Mouse (Mus musculus) WW6 (cell line): ENCODE results near the gene Kif1c.
A peak's percentile ranks its signal among the peaks of the same experiment; 100 is the strongest.

Experiments used
- DNase-seq: peaks from one replicate; pipeline ENCODE4 v3.0.0-alpha.2; 2013; ENCODE audit warnings: low read depth, low spot score

Kif1c gene

GRCm38 (mm10) chr11:70699722-70700556, at the start of gene Kif1c, which contains the start of gene Inca1:
Kif1c (plus strand) TSS chr11:70700548.
Inca1 (minus strand) TSS chr11:70700155.
- DNase-seq: peak; percentile 92

- no peak for DNase-seq
Observed at GRCm38 (mm10) chr11:70651391-70651790, 49.0 kb upstream of the Kif1c start.

GRCm38 (mm10) chr11:70652029-70652883, 48.1 kb upstream of the Kif1c start:
- DNase-seq: no peak

GRCm38 (mm10) chr11:70652884-70653344, 47.4 kb upstream of the Kif1c start:
- DNase-seq: no peak

- peak; percentile 42 for DNase-seq
Observed at GRCm38 (mm10) chr11:70653345-70654197, 46.8 kb upstream of the Kif1c start.

- peak; percentile 43 for DNase-seq
Observed at GRCm38 (mm10) chr11:70654198-70654922, 46.0 kb upstream of the Kif1c start, which contains the start of gene Pfn1. Pfn1 (minus strand) TSS chr11:70654644.

- DNase-seq: peak; percentile 61
Observed at GRCm38 (mm10) chr11:70654923-70655570, 45.3 kb upstream of the Kif1c start.

GRCm38 (mm10) chr11:70655571-70656455, 44.5 kb upstream of the Kif1c start:
- peak; percentile 57 for DNase-seq

- DNase-seq: no peak
Observed at GRCm38 (mm10) chr11:70656456-70656927, 43.9 kb upstream of the Kif1c start.

- no peak for DNase-seq
Observed at GRCm38 (mm10) chr11:70656964-70657363, 43.4 kb upstream of the Kif1c start, which contains the start of gene Eno3. Eno3 (plus strand) TSS chr11:70657202.

GRCm38 (mm10) chr11:70657573-70657972, 42.8 kb upstream of the Kif1c start:
- no peak for DNase-seq

- DNase-seq: no peak
Observed at GRCm38 (mm10) chr11:70657991-70658390, 42.4 kb upstream of the Kif1c start.

GRCm38 (mm10) chr11:70658521-70658920, 41.8 kb upstream of the Kif1c start:
- no peak for DNase-seq

- no peak for DNase-seq
Observed at GRCm38 (mm10) chr11:70658942-70659341, 41.4 kb upstream of the Kif1c start.

- no peak for DNase-seq
Observed at GRCm38 (mm10) chr11:70660571-70660970, 39.8 kb upstream of the Kif1c start.

- no peak for DNase-seq
Observed at GRCm38 (mm10) chr11:70663101-70663500, 37.2 kb upstream of the Kif1c start.

- DNase-seq: no peak
Observed at GRCm38 (mm10) chr11:70663957-70664356, 36.4 kb upstream of the Kif1c start.

GRCm38 (mm10) chr11:70664741-70665140, 35.6 kb upstream of the Kif1c start:
- no peak for DNase-seq

GRCm38 (mm10) chr11:70666687-70667086, 33.7 kb upstream of the Kif1c start:
- DNase-seq: no peak
